Mouse (Mus musculus) bone marrow macrophage, adult 2 months (primary cell): ENCODE measurements around the gene Ccdc157.

Experiments
- CTCF ChIP-seq: IDR thresholded peaks from 2 replicates; pipeline ENCODE4 v1.5.1; 2012; ENCODE audit warnings: low read depth, mild to moderate bottlenecking, low read length, moderate library complexity
- POLR2A ChIP-seq: IDR thresholded peaks from 2 replicates; pipeline ENCODE4 v1.6.1; 2012; ENCODE audit warnings: mild to moderate bottlenecking, low read depth, low read length, borderline replicate concordance

- TF ChIP-seq CTCF = no peak
- no peak for TF ChIP-seq POLR2A
Measured at GRCm38 (mm10) chr11:4134400-4134799, 25.7 kb downstream of the Ccdc157 start.
